Mouse (Mus musculus) R1 (cell line): ENCODE results near the gene Sgca.
A peak's percentile ranks its signal among the peaks of the same experiment; 100 is the strongest.
"Not testable (repeated sequence)": the region's sequence is repeated elsewhere in the genome, so short reads cannot be mapped to it uniquely, and the experiment has no call there.

Source experiments
- DNase-seq: peaks from one replicate; pipeline ENCODE4 v3.0.0-alpha.2; 2018; ENCODE audit warnings: low read depth, low spot score

Sgca gene

DNA sequence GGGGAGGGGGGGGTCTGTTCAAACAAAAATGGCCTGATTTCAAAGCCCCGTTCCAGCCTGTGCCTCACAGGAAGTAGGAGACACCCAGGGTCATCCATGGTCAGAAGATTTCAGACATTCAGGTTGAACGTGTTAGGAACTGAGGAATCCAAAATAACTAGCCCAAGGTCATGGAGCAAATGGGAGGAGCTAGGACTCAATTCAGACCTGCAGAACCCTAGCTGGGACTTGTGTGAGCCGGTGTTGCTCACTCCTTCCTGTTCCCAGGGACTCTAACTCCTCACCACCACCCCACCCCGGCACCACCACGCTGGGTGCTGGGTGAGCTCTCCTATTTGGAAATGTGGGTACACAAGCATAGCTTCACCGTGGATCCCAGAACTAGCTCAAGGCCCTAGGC is 11.2 kb upstream of the Sgca start:
- peak; percentile 81 for DNase-seq

GRCm38 (mm10) chr11:94986435-94986834 is 10.3 kb upstream of the Sgca start:
- no peak for DNase-seq

GRCm38 (mm10) chr11:94985822-94986221 is 9.7 kb upstream of the Sgca start:
- no peak for DNase-seq

DNA sequence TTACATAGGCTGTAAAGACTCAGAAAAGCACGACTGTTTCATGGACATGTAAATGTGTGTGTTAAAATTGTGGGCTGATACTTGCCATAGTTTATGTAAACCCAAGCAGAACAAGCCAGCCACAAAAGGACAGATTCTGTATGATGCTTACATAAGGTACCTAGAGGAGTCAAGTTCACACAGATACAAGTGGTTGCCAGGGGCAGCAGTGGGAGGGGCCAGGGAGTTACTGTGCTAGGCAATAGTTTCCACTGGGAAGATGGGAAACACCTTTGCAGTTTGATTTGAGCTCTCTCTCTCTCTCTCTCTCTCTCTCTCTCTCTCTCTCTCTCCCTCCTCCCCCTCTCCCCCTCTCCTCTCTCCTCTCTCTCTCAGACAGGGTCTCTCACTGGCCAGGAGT is 9.0 kb upstream of the Sgca start:
- no peak for DNase-seq

DNA sequence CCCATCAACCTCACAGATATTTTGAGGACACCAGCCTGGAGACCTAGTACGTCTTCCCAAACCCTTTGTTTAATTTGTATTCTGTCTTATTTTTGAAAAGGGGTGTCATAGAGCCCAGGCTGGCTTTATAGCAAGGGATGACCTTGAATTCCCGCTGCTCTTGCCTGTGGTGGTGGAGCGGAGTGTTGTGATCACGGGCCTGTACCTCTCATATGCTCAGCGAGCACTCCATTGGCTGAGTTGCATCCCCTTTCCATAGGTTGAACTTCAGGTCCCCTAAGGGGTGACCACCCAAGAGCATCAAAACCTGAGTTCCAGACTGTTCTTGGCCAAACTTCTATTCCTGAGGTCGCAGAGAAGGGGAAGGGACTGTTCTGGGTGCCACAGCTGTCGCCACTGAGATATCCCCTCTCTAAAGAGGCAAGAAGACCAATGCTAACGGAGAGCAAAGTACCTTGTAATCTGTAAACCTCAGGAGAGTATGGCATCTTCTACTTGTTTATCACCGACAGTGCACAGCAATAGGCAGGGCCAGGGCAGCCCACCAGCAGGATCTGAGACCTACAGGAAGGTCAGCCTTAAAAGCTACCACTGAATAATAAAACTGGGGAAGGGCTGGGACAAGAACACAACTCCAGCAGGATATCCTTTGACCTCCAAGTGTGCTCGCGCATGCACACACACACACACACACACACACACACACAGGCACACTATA is 3.5 kb upstream of the Sgca start:
- no peak for DNase-seq

DNA sequence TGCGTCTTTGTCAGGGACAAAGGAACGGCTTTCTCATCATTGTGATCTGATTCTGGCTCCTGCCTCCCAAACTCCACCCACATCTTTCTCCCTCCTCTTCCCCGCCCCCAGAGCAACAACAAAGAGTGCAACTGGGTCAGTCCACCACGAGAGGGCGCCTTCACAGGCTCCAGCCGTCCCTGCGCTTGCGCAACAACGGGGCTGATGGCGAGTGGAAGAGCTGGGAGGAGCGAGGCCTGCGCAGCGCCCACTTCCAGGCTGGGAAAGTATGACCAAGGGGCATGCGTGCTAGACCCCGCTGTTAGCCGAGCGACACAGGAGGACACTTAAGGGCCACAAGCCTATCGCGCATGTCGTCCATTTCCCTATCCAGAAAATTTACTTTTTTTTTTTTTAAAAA is 2.8 kb upstream of the Sgca start:
- peak; percentile 94 for DNase-seq

- no peak for DNase-seq
Observed at GRCm38 (mm10) chr11:94978178-94978915, 2.2 kb upstream of the Sgca start.

DNA sequence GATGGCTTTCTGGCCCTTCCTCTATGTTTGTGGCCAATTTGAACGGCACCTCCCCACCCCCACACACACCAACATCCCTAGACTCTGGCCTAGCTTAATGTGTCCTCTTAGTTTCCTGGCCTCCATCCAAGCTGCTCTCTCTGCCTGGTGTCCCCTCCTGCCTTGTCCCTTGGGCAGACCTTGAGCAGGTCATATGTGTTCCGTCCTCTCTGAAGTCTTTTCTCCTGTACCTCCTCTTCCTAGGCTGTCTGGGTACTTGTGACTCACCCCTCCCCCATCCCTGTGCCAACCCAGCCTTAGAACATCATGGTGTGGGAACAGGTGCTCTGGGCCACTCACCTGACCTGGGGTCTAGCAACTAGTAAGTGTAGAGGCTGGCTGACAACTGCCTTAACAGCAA is 1.2 kb downstream of the Sgca start:
- no peak for DNase-seq

- DNase-seq, result no peak
Observed at GRCm38 (mm10) chr11:94973313-94973712, 2.8 kb downstream of the Sgca start.

DNA sequence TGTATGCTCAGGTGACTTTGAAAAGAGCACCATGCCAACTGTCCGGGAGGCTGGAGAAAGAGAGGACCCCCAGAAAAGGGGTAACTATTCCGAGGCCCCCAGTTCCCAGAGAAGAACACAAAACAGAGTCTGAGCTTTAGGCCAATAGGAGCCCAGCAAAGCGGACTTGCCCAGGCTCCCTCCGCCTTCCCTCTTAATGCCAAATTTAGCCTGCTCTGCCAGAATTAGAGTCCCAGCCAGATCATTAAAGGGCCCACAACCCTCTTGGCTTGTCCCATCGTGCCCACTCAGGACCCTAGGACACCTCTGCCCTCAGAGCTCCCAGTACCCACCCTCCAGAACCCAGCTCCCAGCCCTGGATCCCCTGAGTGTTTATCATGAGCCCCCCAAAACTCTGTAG is 3.2 kb downstream of the Sgca start:
- DNase-seq, result no peak

GRCm38 (mm10) chr11:94971895-94972615 is 4.1 kb downstream of the Sgca start:
- no peak for DNase-seq

DNA sequence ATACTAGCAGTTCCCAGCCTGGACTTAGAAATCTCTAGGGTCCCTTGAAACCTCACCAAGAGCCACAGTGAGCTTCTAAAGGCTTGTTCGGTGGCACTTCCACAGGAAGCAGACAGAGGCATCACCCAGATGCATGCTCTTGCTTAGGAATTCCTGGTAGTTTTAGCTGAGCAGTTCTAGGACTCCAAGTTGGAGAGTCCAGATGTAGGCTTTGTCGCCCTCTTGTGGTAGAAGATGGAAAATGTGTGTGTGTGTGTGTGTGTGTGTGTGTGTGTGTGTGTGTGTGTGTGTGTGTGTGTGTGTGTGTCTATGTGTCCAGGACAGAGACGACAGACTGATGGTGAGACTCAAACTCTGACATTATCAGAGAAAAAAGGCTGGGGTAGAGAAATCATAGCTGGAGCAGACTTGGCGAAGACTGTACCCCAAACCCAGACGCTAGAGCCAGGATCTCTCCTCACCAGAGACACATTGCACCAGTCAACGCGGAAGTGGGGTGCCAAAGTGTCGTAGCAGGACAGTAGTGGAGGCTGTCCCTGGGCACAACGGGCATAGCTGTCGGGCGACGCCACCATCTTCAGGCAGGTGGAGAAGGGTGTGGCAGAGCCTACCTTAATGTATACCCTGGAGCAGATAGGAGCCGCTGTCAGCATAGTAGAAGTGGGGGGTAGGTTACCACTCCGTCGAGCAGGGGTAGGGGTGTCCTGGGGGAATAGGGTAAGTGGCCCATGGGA is 5.8 kb downstream of the Sgca start:
- peak; percentile 76 for DNase-seq

DNA sequence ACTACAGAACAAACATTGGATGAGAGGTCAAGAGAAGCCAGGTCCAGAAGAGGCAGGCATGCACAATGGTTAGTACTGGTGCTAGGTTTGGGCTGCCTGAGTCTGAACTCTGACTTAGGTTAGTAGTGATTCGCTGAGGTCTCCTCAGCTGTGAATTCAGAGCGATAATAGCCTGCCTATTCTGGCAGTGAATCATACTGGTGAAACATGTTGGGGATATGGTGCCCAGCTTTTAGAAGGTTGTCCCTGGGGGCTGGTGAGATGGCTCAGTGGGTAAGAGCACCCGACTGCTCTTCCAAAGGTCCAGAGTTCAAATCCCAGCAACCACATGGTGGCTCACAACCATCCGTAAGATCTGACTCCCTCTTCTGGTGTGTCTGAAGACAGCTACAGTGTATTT is 6.4 kb downstream of the Sgca start:
- DNase-seq, result not testable (repeated sequence)

- no peak for DNase-seq
Observed at GRCm38 (mm10) chr11:94968187-94968586, 7.9 kb downstream of the Sgca start.

- DNase-seq, result no peak
Observed at GRCm38 (mm10) chr11:94967419-94967818, 8.7 kb downstream of the Sgca start, which contains the start of gene Hils1. Hils1 (plus strand) TSS chr11:94967593.

- DNase-seq, result no peak
Observed at GRCm38 (mm10) chr11:94962534-94963101, 13.5 kb downstream of the Sgca start.

GRCm38 (mm10) chr11:94958065-94958858 is 17.9 kb downstream of the Sgca start:
- DNase-seq, result peak; percentile 88

- DNase-seq, result peak; percentile 81
Observed at GRCm38 (mm10) chr11:94957693-94958064, 18.4 kb downstream of the Sgca start.

DNA sequence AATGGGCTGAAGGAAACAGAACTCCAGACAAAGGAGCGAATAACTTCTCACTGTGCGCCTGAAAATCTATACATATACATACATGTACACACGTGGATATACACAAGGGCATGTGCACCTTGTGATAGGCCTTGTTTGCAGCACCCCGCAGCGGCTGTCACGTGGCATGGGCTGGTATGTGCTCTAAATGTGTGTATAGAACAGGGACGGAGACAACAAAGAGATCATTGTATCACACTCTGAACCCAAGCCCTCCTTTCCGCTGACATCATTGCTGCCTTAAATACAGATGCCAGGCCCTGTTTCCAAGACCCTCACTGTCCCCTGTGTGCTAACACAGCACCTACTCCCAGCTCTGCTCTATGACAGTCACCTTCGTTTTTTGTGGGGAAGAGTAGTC is 21.0 kb downstream of the Sgca start:
- no peak for DNase-seq

- peak; percentile 77 for DNase-seq
Observed at GRCm38 (mm10) chr11:94952169-94952568, 24.0 kb downstream of the Sgca start.

DNA sequence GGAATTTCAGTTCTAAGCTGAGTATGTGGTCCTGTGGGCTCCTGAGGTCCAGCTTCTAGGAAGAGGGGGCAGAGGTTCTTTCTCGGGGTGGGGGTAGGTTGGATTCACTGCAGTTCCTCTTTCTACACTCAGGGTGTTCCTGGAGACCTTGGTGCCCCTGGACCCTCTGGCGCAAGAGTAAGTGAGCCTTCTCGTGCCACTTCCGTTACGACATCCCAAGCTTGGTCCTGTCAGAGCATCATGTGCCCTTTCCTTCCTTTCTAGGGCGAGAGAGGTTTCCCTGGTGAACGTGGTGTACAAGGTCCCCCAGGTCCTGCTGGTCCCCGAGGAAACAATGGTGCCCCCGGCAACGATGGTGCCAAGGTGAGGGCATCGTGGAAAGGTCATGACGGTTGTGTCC is 30.9 kb downstream of the Sgca start:
- DNase-seq, result no peak
